Mouse (Mus musculus): ENCODE measurements around the gene Disp3. TPM values are rescaled to one million over a fixed set of nuclear protein-coding genes. Genes with fewer than 3 reads are reported as not detected.

Disp3 gene
- under 1 TPM in 1 of 2 experiments, not detected in 1; 0.10 TPM for total RNA-seq (2021)
- long read RNA-seq, experiment 1 = 0 reads
- long read RNA-seq, experiment 2 = 0 reads

- DNase-seq = no peak
- intact Hi-C loops (cut with DNase I) = loop anchor here (5.0 kb wide), 1 partner anchor 145 kb away; no protein-coding TSS in a partner anchor
These were observed at the start of gene Disp3 for GRCm38 (mm10) chr4:148287476-148288054. Disp3 (minus strand) TSS chr4:148287965.

- DNase-seq = no peak
- intact Hi-C loops (cut with DNase I) = no loop called here
These were observed 42.5 kb upstream of the Disp3 start for GRCm38 (mm10) chr4:148330269-148330668.

- no peak for DNase-seq
- intact Hi-C loops (cut with DNase I) = no loop called here
These were observed 41.7 kb upstream of the Disp3 start for GRCm38 (mm10) chr4:148329431-148329830.

GRCm38 (mm10) chr4:148328237-148328636 lies 40.5 kb upstream of the Disp3 start:
- intact Hi-C loops (cut with DNase I) = no loop called here
- DNase-seq = no peak

GRCm38 (mm10) chr4:148327266-148327997 lies 39.7 kb upstream of the Disp3 start:
- no peak for DNase-seq
- intact Hi-C loops (cut with DNase I) = no loop called here

- no peak for DNase-seq
- intact Hi-C loops (cut with DNase I) = no loop called here
These were observed 39.0 kb upstream of the Disp3 start for GRCm38 (mm10) chr4:148326791-148327190.

GRCm38 (mm10) chr4:148325951-148326350 lies 38.2 kb upstream of the Disp3 start:
- intact Hi-C loops (cut with DNase I) = no loop called here
- DNase-seq = no peak

GRCm38 (mm10) chr4:148325057-148325456 lies 37.3 kb upstream of the Disp3 start:
- intact Hi-C loops (cut with DNase I) = no loop called here
- DNase-seq = no peak

- intact Hi-C loops (cut with DNase I) = no loop called here
- no peak for DNase-seq
These were observed 34.4 kb upstream of the Disp3 start for GRCm38 (mm10) chr4:148322152-148322551.

GRCm38 (mm10) chr4:148319366-148319765 lies 31.6 kb upstream of the Disp3 start:
- DNase-seq = no peak
- intact Hi-C loops (cut with DNase I) = no loop called here

- intact Hi-C loops (cut with DNase I) = no loop called here
- no peak for DNase-seq
These were observed 27.8 kb upstream of the Disp3 start for GRCm38 (mm10) chr4:148315377-148316175.

GRCm38 (mm10) chr4:148314396-148314795 lies 26.6 kb upstream of the Disp3 start:
- intact Hi-C loops (cut with DNase I) = no loop called here
- no peak for DNase-seq

GRCm38 (mm10) chr4:148313601-148314000 lies 25.8 kb upstream of the Disp3 start:
- no peak for DNase-seq
- intact Hi-C loops (cut with DNase I) = no loop called here

- no peak for DNase-seq
- intact Hi-C loops (cut with DNase I) = no loop called here
These were observed 24.7 kb upstream of the Disp3 start for GRCm38 (mm10) chr4:148312296-148313116.

- DNase-seq = no peak
- intact Hi-C loops (cut with DNase I) = no loop called here
These were observed 23.1 kb upstream of the Disp3 start for GRCm38 (mm10) chr4:148310845-148311244.

GRCm38 (mm10) chr4:148310126-148310525 lies 22.4 kb upstream of the Disp3 start:
- no peak for DNase-seq
- intact Hi-C loops (cut with DNase I) = no loop called here

- intact Hi-C loops (cut with DNase I) = no loop called here
- DNase-seq = no peak
These were observed 18.8 kb upstream of the Disp3 start for GRCm38 (mm10) chr4:148306406-148307083.

- intact Hi-C loops (cut with DNase I) = no loop called here
- no peak for DNase-seq
These were observed 11.0 kb upstream of the Disp3 start for GRCm38 (mm10) chr4:148298720-148299119.

GRCm38 (mm10) chr4:148297640-148298039 lies 9.9 kb upstream of the Disp3 start:
- no peak for DNase-seq
- intact Hi-C loops (cut with DNase I) = no loop called here

GRCm38 (mm10) chr4:148293319-148293718 lies 5.6 kb upstream of the Disp3 start:
- no peak for DNase-seq
- intact Hi-C loops (cut with DNase I) = no loop called here

All from gastrocnemius, postnatal 36 days (tissue).